Mouse (Mus musculus) cerebral cortex, adult 2 months (tissue): ENCODE results near the gene Zfp931.

Source experiments
- WGBS: fragments of 180-500 bp; shearing (Covaris S2); methylation state at CpG from one replicate; pipeline ENCODE4 v1.1.7; 2018; 5-methylcytosine and 5-hydroxymethylcytosine counted together

The Zfp931 gene

GRCm38 (mm10) chr2:178078166-178078717 lies at the start of gene Zfp931:
Gene Zfp931 (minus strand): TSS chr2:178078476.
- WGBS: under 1% methylated on average over 12 of the region's 14 CpGs

GRCm38 (mm10) chr2:178126041-178126820 lies 48.0 kb upstream of the Zfp931 start:
- 94% methylated on average over 7 of the region's 7 CpGs for WGBS

GRCm38 (mm10) chr2:178125427-178125826 lies 47.2 kb upstream of the Zfp931 start:
- WGBS: 92% methylated on average over 8 of the region's 8 CpGs

- WGBS: 85% methylated on average over 15 of the region's 15 CpGs
These were observed 45.2 kb upstream of the Zfp931 start for GRCm38 (mm10) chr2:178123466-178123865.

- 62% methylated on average over 4 of the region's 4 CpGs for WGBS
These were observed 43.8 kb upstream of the Zfp931 start for GRCm38 (mm10) chr2:178121946-178122665.

GRCm38 (mm10) chr2:178121375-178121688 lies 43.1 kb upstream of the Zfp931 start:
- 66% methylated on average over 2 of the region's 2 CpGs for WGBS

- 82% methylated on average over 8 of the region's 8 CpGs for WGBS
These were observed 42.5 kb upstream of the Zfp931 start for GRCm38 (mm10) chr2:178120651-178121374.

- WGBS: 42% methylated on average over 19 of the region's 19 CpGs
These were observed 41.5 kb upstream of the Zfp931 start for GRCm38 (mm10) chr2:178119561-178120355.

GRCm38 (mm10) chr2:178118801-178119560 lies 40.7 kb upstream of the Zfp931 start, which contains the start of gene Phactr3:
Gene Phactr3 (plus strand): TSS chr2:178118975.
- WGBS: 3% methylated on average over 42 of the region's 45 CpGs

GRCm38 (mm10) chr2:178117946-178118345 lies 39.7 kb upstream of the Zfp931 start:
- 22% methylated on average over 12 of the region's 12 CpGs for WGBS

- WGBS: 14% methylated on average over 7 of the region's 7 CpGs
These were observed 23.7 kb upstream of the Zfp931 start for GRCm38 (mm10) chr2:178101957-178102356.

- WGBS: 6% methylated on average over 2 of the region's 2 CpGs
These were observed 19.7 kb upstream of the Zfp931 start for GRCm38 (mm10) chr2:178098021-178098420.

- WGBS: 5% methylated on average over 1 of the region's 1 CpGs
These were observed 20.1 kb downstream of the Zfp931 start for GRCm38 (mm10) chr2:178058195-178058594.

GRCm38 (mm10) chr2:178027601-178028000 lies 50.7 kb downstream of the Zfp931 start:
- 95% methylated on average over 3 of the region's 3 CpGs for WGBS

- 8% methylated on average over 2 of the region's 2 CpGs for WGBS
These were observed 54.4 kb downstream of the Zfp931 start for GRCm38 (mm10) chr2:178023861-178024260.

GRCm38 (mm10) chr2:178023011-178023611 lies 55.2 kb downstream of the Zfp931 start, which contains the start of gene Zfp971:
Gene Zfp971 (plus strand): TSS chr2:178023284.
- under 1% methylated on average over 15 of the region's 15 CpGs for WGBS

- 80% methylated on average over 8 of the region's 8 CpGs for WGBS
These were observed 57.5 kb downstream of the Zfp931 start for GRCm38 (mm10) chr2:178020773-178021172.

GRCm38 (mm10) chr2:178019486-178019885 lies 58.8 kb downstream of the Zfp931 start:
- WGBS: 92% methylated on average over 3 of the region's 3 CpGs
